Mouse (Mus musculus): ENCODE data around the gene Ky. TPM values are rescaled to one million over a fixed set of nuclear protein-coding genes. Genes with fewer than 3 reads are reported as not detected.

Gene Ky
- polyA plus RNA-seq, 1 experiment from 2014 or later = not detected

GRCm38 (mm10) chr9:102553781-102554180 is 48.2 kb downstream of the Ky start:
- H3K4me3 ChIP-seq (ENCODE audit: low read length) = no peak overlapping the region
- 82% methylated on average over 3 of the region's 3 CpGs for WGBS
- no peak overlapping the region for H3K4me2 ChIP-seq (replicated peaks; ENCODE audit: low read depth, low read length)
- H3K9me3 ChIP-seq (ENCODE audit: control insufficient read depth, low read length) = peaks cover 7% of the 10 kb centered on the region; the same call in 1 of the 2 replicates
- no peak overlapping the region for H3K9ac ChIP-seq (ENCODE audit: low read depth, low read length)
- ATAC-seq (ENCODE audit: low FRiP score, low TSS enrichment) = no peak
- H3K27me3 ChIP-seq (ENCODE audit: control insufficient read depth, insufficient read depth, low read length) = no peaks in the 10 kb centered on the region
- 0 out of 2 replicates have a peak, but pooled peaks cover 4% of the 10 kb centered on the region for H3K4me1 ChIP-seq (ENCODE audit: control insufficient read depth, insufficient read depth, low read length)
- no peak overlapping the region for H3K27ac ChIP-seq (ENCODE audit: low read depth, low read length)
- H3K36me3 ChIP-seq (ENCODE audit: control insufficient read depth, insufficient read depth, low read length) = no peaks in the 10 kb centered on the region

- 93% methylated on average over 3 of the region's 3 CpGs for WGBS
- Histone ChIP-seq H3K4me1 (ENCODE audit: control insufficient read depth, insufficient read depth, low read length) (0 out of 2 replicates have a peak, but pooled peaks cover 4% of the 10 kb centered on the region), H3K4me3 (ENCODE audit: low read length) (no peak overlapping the region), H3K4me2 (replicated peaks; ENCODE audit: low read depth, low read length) (no peak overlapping the region), H3K27ac (ENCODE audit: low read depth, low read length) (no peak overlapping the region), H3K27me3 (ENCODE audit: control insufficient read depth, insufficient read depth, low read length) (no peaks in the 10 kb centered on the region), H3K36me3 (ENCODE audit: control insufficient read depth, insufficient read depth, low read length) (no peaks in the 10 kb centered on the region), H3K9ac (ENCODE audit: low read depth, low read length) (no peak overlapping the region), H3K9me3 (ENCODE audit: control insufficient read depth, low read length) (peaks cover 8% of the 10 kb centered on the region; the same call in 1 of the 2 replicates)
- no peak for ATAC-seq (ENCODE audit: low FRiP score, low TSS enrichment)
Measured at GRCm38 (mm10) chr9:102558463-102558862, 52.9 kb downstream of the Ky start.

- Histone ChIP-seq H3K27me3 (ENCODE audit: control insufficient read depth, insufficient read depth, low read length) (no peaks in the 10 kb centered on the region), H3K36me3 (ENCODE audit: control insufficient read depth, insufficient read depth, low read length) (no peaks in the 10 kb centered on the region), H3K4me2 (replicated peaks; ENCODE audit: low read depth, low read length) (no peak overlapping the region), H3K4me3 (ENCODE audit: low read length) (no peak overlapping the region), H3K4me1 (ENCODE audit: control insufficient read depth, insufficient read depth, low read length) (no peaks in the 10 kb centered on the region), H3K9me3 (ENCODE audit: control insufficient read depth, low read length) (no peaks in the 10 kb centered on the region), H3K27ac (ENCODE audit: low read depth, low read length) (no peak overlapping the region), H3K9ac (ENCODE audit: low read depth, low read length) (no peak overlapping the region)
- no peak for ATAC-seq (ENCODE audit: low FRiP score, low TSS enrichment)
- WGBS = 82% methylated on average over 5 of the region's 5 CpGs
Measured at GRCm38 (mm10) chr9:102572888-102573287, 67.3 kb downstream of the Ky start.

GRCm38 (mm10) chr9:102577480-102577879 is 71.9 kb downstream of the Ky start:
- H3K4me3 ChIP-seq (ENCODE audit: low read length) = no peak overlapping the region
- H3K9me3 ChIP-seq (ENCODE audit: control insufficient read depth, low read length) = no peaks in the 10 kb centered on the region
- ATAC-seq (ENCODE audit: low FRiP score, low TSS enrichment) = no peak
- no peaks in the 10 kb centered on the region for H3K4me1 ChIP-seq (ENCODE audit: control insufficient read depth, insufficient read depth, low read length)
- no peak overlapping the region for H3K27ac ChIP-seq (ENCODE audit: low read depth, low read length)
- no peaks in the 10 kb centered on the region for H3K36me3 ChIP-seq (ENCODE audit: control insufficient read depth, insufficient read depth, low read length)
- 38% methylated on average over 5 of the region's 5 CpGs for WGBS
- H3K9ac ChIP-seq (ENCODE audit: low read depth, low read length) = no peak overlapping the region
- no peak overlapping the region for H3K4me2 ChIP-seq (replicated peaks; ENCODE audit: low read depth, low read length)
- H3K27me3 ChIP-seq (ENCODE audit: control insufficient read depth, insufficient read depth, low read length) = no peaks in the 10 kb centered on the region

- Histone ChIP-seq H3K9me3 (ENCODE audit: control insufficient read depth, low read length) (no peaks in the 10 kb centered on the region), H3K4me1 (ENCODE audit: control insufficient read depth, insufficient read depth, low read length) (no peaks in the 10 kb centered on the region), H3K4me3 (ENCODE audit: low read length) (no peak overlapping the region), H3K4me2 (replicated peaks; ENCODE audit: low read depth, low read length) (no peak overlapping the region), H3K9ac (ENCODE audit: low read depth, low read length) (no peak overlapping the region), H3K36me3 (ENCODE audit: control insufficient read depth, insufficient read depth, low read length) (peaks cover 17% of the 10 kb centered on the region; the same call in 1 of the 2 replicates), H3K27me3 (ENCODE audit: control insufficient read depth, insufficient read depth, low read length) (no peaks in the 10 kb centered on the region), H3K27ac (ENCODE audit: low read depth, low read length) (no peak overlapping the region)
- 87% methylated on average over 12 of the region's 12 CpGs for WGBS
- no peak for ATAC-seq (ENCODE audit: low FRiP score, low TSS enrichment)
Measured at GRCm38 (mm10) chr9:102581921-102582469, 76.4 kb downstream of the Ky start.

GRCm38 (mm10) chr9:102587347-102587746 is 81.8 kb downstream of the Ky start:
- WGBS = 83% methylated on average over 5 of the region's 5 CpGs
- ATAC-seq (ENCODE audit: low FRiP score, low TSS enrichment) = no peak
- H3K4me1 ChIP-seq (ENCODE audit: control insufficient read depth, insufficient read depth, low read length) = no peaks in the 10 kb centered on the region
- no peak overlapping the region for H3K4me2 ChIP-seq (replicated peaks; ENCODE audit: low read depth, low read length)
- H3K27me3 ChIP-seq (ENCODE audit: control insufficient read depth, insufficient read depth, low read length) = no peaks in the 10 kb centered on the region
- H3K4me3 ChIP-seq (ENCODE audit: low read length) = no peak overlapping the region
- no peak overlapping the region for H3K9ac ChIP-seq (ENCODE audit: low read depth, low read length)
- H3K27ac ChIP-seq (ENCODE audit: low read depth, low read length) = no peak overlapping the region
- no peaks in the 10 kb centered on the region for H3K9me3 ChIP-seq (ENCODE audit: control insufficient read depth, low read length)
- peaks cover 24% of the 10 kb centered on the region; the same call in 1 of the 2 replicates for H3K36me3 ChIP-seq (ENCODE audit: control insufficient read depth, insufficient read depth, low read length)

GRCm38 (mm10) chr9:102594667-102595393 is 89.3 kb downstream of the Ky start:
- Histone ChIP-seq H3K4me1 (ENCODE audit: control insufficient read depth, insufficient read depth, low read length) (peaks cover 13% of the 10 kb centered on the region; the same call in 1 of the 2 replicates), H3K9ac (ENCODE audit: low read depth, low read length) (no peak overlapping the region), H3K27ac (ENCODE audit: low read depth, low read length) (no peak overlapping the region), H3K27me3 (ENCODE audit: control insufficient read depth, insufficient read depth, low read length) (no peaks in the 10 kb centered on the region), H3K36me3 (ENCODE audit: control insufficient read depth, insufficient read depth, low read length) (peaks cover 24% of the 10 kb centered on the region), H3K9me3 (ENCODE audit: control insufficient read depth, low read length) (no peaks in the 10 kb centered on the region), H3K4me3 (ENCODE audit: low read length) (no peak overlapping the region), H3K4me2 (replicated peaks; ENCODE audit: low read depth, low read length) (no peak overlapping the region)
- WGBS = 49% methylated on average over 6 of the region's 6 CpGs
- ATAC-seq (ENCODE audit: low FRiP score, low TSS enrichment) = peak; percentile 81; the same call in 1 of the 2 replicates

Other genes with a start within 250 kb of the Ky start
- 3.8 and 4.9 TPM in 2 replicates for gene Ephb1, start 151.1 kb upstream of the Ky start, polyA plus RNA-seq (2014; fragmentation: Nextera tagmentation; extraction: Ambion mirVana)
- 197 and 249 TPM in 2 replicates for gene Anapc13, start 120.5 kb downstream of the Ky start, polyA plus RNA-seq (2014; fragmentation: Nextera tagmentation; extraction: Ambion mirVana)
- gene Cep63, start 120.8 kb downstream of the Ky start, polyA plus RNA-seq (2014; fragmentation: Nextera tagmentation; extraction: Ambion mirVana) = 49.4 and 51.7 TPM in 2 replicates
- 20.8 and 30.1 TPM in 2 replicates for gene Amotl2, start 210.9 kb downstream of the Ky start, polyA plus RNA-seq (2014; fragmentation: Nextera tagmentation; extraction: Ambion mirVana)

Measured in kidney, embryonic 14.5 days (tissue).